Mouse (Mus musculus): ENCODE measurements around the gene Itgb6. TPM values are rescaled to one million over a fixed set of nuclear protein-coding genes. Genes with fewer than 3 reads are reported as not detected.

The Itgb6 gene
- polyA plus RNA-seq, 1 experiment from 2014 or later = not detected

DNA sequence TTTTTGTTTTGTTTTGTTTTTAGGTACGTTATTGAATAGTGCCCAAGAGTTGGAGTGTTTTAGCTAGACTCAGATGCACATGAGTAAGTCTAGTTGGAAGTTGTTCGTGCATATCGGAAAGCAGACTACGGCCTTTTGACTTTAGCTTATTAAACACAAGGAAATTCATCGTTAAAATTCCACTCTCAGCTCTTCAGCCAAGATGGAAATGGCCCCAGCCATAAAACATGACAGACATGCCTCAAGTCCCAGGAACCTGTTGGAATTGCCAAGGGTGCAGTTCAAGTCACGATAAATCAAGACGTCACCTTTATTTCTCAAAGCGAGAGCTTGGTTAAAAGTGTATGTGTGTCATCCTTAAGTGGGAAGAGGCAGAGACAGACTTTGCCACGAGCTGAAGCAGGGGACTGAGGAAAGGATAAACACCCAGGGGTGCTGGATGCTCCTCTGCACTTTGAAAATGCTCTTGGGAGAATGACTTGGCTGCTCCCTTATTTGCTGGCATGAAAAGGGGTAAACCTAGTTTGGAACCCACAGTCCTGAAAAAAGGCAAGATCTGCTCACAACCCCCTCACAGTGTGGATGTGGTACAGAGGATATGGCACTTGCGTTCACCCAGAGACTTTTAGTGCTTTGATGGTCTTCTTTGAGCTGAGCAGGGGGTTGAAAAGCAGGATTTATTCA is 6.6 kb upstream of the Itgb6 start:
- WGBS = 63% methylated on average over 10 of the region's 10 CpGs
- Histone ChIP-seq H3K4me3 (no peak overlapping the region), H3K27me3 (peaks cover 27% of the 10 kb centered on the region; the same call in 1 of the 2 replicates), H3K9me3 (replicated peaks) (no peaks in the 10 kb centered on the region), H3K36me3 (ENCODE audit: poor library complexity, severe bottlenecking) (no peaks in the 10 kb centered on the region), H3K4me1 (no peaks in the 10 kb centered on the region), H3K4me2 (no peak overlapping the region), H3K9ac (no peak overlapping the region), H3K27ac (no peak overlapping the region)
- no peak for ATAC-seq

DNA sequence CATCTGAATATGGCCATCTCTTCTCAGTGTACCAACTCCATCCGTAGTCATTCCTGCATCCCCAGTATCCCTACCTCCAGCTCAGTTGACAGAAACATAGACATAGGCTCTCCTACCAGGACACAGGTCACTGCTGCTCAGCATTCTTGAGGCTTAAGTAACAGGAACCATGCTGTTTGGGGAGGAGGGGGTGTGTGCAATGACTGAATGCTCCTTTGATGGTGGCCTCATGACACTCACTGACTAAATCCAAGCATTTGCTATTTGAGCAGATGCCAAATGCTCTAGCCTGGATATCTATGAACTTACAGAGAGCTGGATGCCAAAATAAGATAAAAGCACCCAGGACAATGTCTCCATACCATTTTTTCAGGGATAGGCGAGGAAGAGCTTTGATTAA is 2.2 kb upstream of the Itgb6 start:
- H3K27me3 ChIP-seq = peaks cover 19% of the 10 kb centered on the region
- no peak for ATAC-seq
- no peaks in the 10 kb centered on the region for H3K9me3 ChIP-seq (replicated peaks)
- WGBS = 77% methylated on average over 2 of the region's 2 CpGs
- H3K27ac ChIP-seq = no peak overlapping the region
- H3K4me3 ChIP-seq = no peak overlapping the region
- H3K9ac ChIP-seq = no peak overlapping the region
- no peaks in the 10 kb centered on the region for H3K36me3 ChIP-seq (ENCODE audit: poor library complexity, severe bottlenecking)
- peaks cover 8% of the 10 kb centered on the region; the same call in 1 of the 2 replicates for H3K4me1 ChIP-seq
- no peak overlapping the region for H3K4me2 ChIP-seq

DNA sequence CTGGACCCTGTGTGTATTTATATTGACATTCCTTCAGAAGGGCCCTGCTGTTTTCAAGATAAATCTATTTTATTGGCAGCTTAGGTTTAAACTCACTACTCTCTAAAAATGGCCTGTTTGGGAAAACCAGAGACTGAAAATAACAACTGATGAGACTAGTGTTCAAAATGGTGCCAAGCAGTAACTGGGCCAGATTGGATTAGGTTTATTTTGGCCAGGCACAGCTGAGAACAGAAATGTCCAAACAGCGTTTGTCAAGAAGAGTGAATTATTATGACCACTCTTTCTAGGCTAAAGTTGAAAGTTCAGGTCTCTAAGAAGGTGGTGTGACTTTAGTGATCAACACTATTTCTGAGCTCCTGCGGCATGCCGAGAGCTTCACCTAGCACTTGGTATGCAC is 524 bp upstream of the Itgb6 start:
- no peak overlapping the region for H3K4me2 ChIP-seq
- 95% methylated on average over 3 of the region's 3 CpGs for WGBS
- no peaks in the 10 kb centered on the region for H3K9me3 ChIP-seq (replicated peaks)
- no peak overlapping the region for H3K27ac ChIP-seq
- no peaks in the 10 kb centered on the region for H3K36me3 ChIP-seq (ENCODE audit: poor library complexity, severe bottlenecking)
- no peak overlapping the region for H3K9ac ChIP-seq
- peaks cover 8% of the 10 kb centered on the region; the same call in 1 of the 2 replicates for H3K4me1 ChIP-seq
- peaks cover 28% of the 10 kb centered on the region for H3K27me3 ChIP-seq
- no peak overlapping the region for H3K4me3 ChIP-seq
- ATAC-seq = no peak

DNA sequence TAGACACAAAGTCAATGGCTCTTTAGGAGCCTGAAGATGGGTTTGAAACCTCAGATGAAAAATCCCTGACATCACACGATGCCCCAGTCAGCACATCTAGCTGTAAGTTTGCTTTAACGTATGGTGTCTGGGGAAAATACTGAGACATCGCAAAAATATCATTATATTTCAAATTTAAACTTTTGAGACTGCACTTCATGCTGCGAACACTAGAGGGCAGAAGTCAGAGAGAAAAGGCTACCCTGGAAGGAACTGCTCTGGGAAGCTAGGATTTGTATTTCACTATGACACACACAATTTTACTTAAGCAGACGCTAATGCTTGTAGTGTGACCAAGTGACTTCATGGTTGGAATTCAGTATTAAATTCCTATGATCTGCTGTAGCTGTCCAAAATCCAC is 1.5 kb downstream of the Itgb6 start:
- Histone ChIP-seq H3K27ac (no peak overlapping the region), H3K27me3 (peaks cover 38% of the 10 kb centered on the region), H3K4me3 (no peak overlapping the region), H3K9ac (no peak overlapping the region), H3K9me3 (replicated peaks) (no peaks in the 10 kb centered on the region), H3K4me1 (peaks cover 13% of the 10 kb centered on the region), H3K4me2 (no peak overlapping the region), H3K36me3 (ENCODE audit: poor library complexity, severe bottlenecking) (no peaks in the 10 kb centered on the region)
- 27% methylated on average over 5 of the region's 5 CpGs for WGBS
- ATAC-seq = peak; percentile 44; the same call in 1 of the 2 replicates

DNA sequence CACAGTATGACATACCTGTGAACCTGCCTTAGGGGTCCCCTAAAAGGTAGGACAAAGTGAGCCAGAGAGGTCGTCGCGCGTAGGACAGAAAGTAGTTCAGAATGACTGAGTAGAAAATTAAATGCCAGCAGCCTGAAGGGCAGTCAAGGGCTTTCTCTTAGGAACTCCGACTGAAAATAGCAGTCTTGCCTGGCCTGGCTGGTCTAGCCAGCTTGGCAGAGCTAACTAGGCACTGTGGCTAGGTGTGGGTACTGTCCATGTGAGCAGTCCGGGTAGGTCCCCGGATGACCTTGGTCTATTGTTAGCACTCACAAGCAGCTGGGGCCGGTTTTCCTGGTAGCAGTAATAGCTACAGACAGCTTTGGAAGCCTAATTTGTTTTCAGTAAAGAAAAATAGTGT is 2.2 kb downstream of the Itgb6 start:
- Histone ChIP-seq H3K4me2 (no peak overlapping the region), H3K27me3 (peaks cover 39% of the 10 kb centered on the region), H3K4me3 (no peak overlapping the region), H3K9me3 (replicated peaks) (no peaks in the 10 kb centered on the region), H3K36me3 (ENCODE audit: poor library complexity, severe bottlenecking) (no peaks in the 10 kb centered on the region), H3K4me1 (peaks cover 19% of the 10 kb centered on the region), H3K9ac (no peak overlapping the region), H3K27ac (no peak overlapping the region)
- WGBS = 81% methylated on average over 8 of the region's 8 CpGs
- no peak for ATAC-seq

DNA sequence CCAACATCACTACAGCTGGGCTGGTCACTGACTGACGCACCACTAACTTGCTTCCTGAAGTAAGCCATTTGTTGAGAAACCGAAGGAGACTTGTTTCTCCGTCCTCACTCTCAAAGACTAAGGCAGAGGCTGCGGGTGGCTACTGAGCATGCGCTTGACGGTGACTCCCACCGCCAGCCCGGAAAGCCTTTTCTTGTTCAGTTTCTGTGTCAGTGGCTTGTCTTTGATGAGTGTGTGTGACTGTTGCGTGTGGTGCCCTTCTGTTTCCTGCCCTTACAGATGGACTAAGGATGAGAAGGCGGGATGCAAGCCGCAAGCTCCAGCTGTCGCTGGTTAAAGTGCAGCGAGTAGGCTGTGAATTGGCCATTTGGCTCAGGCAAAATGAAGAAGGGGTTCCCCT is 5.1 kb downstream of the Itgb6 start:
- Histone ChIP-seq H3K4me3 (no peak overlapping the region), H3K4me2 (no peak overlapping the region), H3K27me3 (peaks cover 36% of the 10 kb centered on the region), H3K9ac (no peak overlapping the region), H3K9me3 (replicated peaks) (no peaks in the 10 kb centered on the region), H3K4me1 (peaks cover 37% of the 10 kb centered on the region), H3K27ac (no peak overlapping the region), H3K36me3 (ENCODE audit: poor library complexity, severe bottlenecking) (no peaks in the 10 kb centered on the region)
- WGBS = 75% methylated on average over 13 of the region's 13 CpGs
- no peak for ATAC-seq

DNA sequence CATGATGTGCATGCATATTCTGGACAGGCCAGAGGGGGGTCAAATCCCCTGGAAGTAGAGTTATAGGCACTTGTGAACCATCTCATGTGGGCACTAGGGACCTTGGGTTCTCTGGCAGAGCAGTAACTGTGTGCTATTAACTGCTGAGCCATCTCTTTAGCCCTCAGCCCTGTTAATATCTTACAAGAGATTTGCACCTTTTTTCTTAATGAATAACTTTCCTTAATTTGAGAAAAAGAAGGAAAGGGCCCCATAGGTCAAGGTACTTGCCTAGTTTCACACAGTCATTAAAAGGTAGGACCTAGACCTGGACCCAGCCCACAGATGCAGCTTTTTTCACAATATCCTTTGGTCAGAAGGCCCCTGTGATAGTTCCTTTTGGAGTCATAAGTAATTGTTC is 5.9 kb downstream of the Itgb6 start:
- Histone ChIP-seq H3K9me3 (replicated peaks) (no peaks in the 10 kb centered on the region), H3K4me2 (no peak overlapping the region)

DNA sequence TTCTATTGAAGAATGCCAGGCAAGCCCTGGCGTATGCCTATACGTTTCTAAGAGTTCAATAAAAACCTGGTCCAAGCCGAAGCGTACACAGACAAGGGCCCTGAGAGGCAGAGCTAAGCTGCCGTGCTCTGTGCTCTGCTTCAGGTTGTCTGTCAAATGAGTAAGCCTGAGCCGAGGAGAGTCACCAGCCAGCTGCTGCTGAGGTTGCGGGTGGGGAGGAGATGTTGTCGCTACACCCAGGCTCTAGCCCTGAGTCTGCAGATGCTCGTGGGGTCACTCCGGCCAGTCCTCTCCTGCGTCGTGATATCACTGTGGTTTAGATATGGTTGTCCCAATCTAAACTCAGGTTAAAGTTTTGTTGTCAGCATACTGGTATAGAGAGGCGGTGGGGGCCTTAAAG is 6.7 kb downstream of the Itgb6 start:
- 73% methylated on average over 13 of the region's 13 CpGs for WGBS
- H3K36me3 ChIP-seq (ENCODE audit: poor library complexity, severe bottlenecking) = no peaks in the 10 kb centered on the region
- no peak overlapping the region for H3K4me2 ChIP-seq
- H3K27me3 ChIP-seq = peaks cover 48% of the 10 kb centered on the region
- no peak overlapping the region for H3K27ac ChIP-seq
- no peak overlapping the region for H3K9ac ChIP-seq
- ATAC-seq = no peak
- no peak overlapping the region for H3K4me3 ChIP-seq
- peaks cover 33% of the 10 kb centered on the region for H3K4me1 ChIP-seq
- H3K9me3 ChIP-seq (replicated peaks) = no peaks in the 10 kb centered on the region

More for the DNA sequence above, 5.9 kb downstream of the Itgb6 start:
- Histone ChIP-seq H3K9ac (no peak overlapping the region), H3K36me3 (ENCODE audit: poor library complexity, severe bottlenecking) (no peaks in the 10 kb centered on the region), H3K4me1 (peaks cover 33% of the 10 kb centered on the region), H3K27me3 (peaks cover 42% of the 10 kb centered on the region), H3K4me3 (no peak overlapping the region), H3K27ac (no peak overlapping the region)
- ATAC-seq = no peak

DNA sequence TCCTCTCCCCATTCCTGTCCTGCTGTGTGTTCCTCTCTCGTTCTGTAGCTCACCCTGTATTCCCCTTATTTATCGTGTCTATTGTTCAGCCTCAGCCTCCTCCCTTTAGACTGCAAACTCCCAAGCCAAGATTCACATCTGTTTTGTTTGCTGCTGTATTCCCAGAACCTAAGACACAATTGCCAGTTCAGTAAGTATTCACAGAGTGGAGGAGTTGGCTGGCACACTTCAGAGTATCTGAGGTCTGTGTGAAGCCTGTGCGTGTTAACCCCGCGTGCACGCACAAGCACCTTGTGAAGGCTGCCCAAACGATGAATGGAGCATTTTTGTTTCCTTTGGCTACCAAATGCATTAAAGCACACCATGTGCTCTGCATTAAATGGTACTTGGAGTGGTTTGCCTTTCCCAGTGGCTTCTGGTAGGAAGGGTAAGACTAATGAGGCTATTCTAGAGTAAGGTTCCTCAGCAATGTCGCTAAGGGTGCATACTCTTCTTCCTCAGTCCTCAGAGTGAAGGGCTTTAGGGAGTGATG is 7.4 kb downstream of the Itgb6 start:
- Histone ChIP-seq H3K27ac (peak overlapping the region; percentile 35; the same call in 1 of the 2 replicates), H3K36me3 (ENCODE audit: poor library complexity, severe bottlenecking) (no peaks in the 10 kb centered on the region), H3K27me3 (peaks cover 44% of the 10 kb centered on the region), H3K4me1 (peaks cover 33% of the 10 kb centered on the region), H3K9me3 (replicated peaks) (no peaks in the 10 kb centered on the region), H3K4me2 (peak overlapping the region; percentile 33; the same call in 1 of the 2 replicates), H3K4me3 (no peak overlapping the region), H3K9ac (no peak overlapping the region)
- 31% methylated on average over 8 of the region's 8 CpGs for WGBS
- ATAC-seq = 0 out of 2 replicates have a peak, but pooled peaks have one; percentile 19

DNA sequence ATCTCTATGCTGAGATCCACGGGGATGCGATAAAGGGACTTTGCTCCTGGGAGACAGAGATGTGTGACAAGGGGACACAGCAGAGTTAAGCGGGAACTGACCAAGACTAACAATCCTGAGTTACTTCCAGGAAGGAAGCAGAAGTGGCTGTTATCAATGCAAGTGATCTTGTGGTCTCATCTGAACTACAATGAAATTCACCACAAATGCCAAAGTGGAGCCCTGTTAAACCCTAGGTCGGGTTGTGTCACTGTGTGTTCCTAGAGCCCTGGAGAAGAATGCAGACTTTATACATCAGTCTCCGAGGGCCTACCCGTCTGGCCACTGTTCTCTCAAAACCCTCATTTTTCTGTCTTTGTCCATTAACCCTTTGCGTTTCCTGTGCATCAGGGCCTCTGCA is 8.0 kb downstream of the Itgb6 start:
- 26% methylated on average over 7 of the region's 7 CpGs for WGBS
- Histone ChIP-seq H3K27me3 (peaks cover 41% of the 10 kb centered on the region), H3K9ac (no peak overlapping the region), H3K9me3 (replicated peaks) (no peaks in the 10 kb centered on the region), H3K4me1 (peaks cover 33% of the 10 kb centered on the region), H3K4me2 (peak overlapping the region; percentile 33), H3K27ac (peak overlapping the region; percentile 35; the same call in 1 of the 2 replicates), H3K36me3 (ENCODE audit: poor library complexity, severe bottlenecking) (no peaks in the 10 kb centered on the region), H3K4me3 (no peak overlapping the region)
- peak; percentile 16; the same call in 1 of the 2 replicates for ATAC-seq

DNA sequence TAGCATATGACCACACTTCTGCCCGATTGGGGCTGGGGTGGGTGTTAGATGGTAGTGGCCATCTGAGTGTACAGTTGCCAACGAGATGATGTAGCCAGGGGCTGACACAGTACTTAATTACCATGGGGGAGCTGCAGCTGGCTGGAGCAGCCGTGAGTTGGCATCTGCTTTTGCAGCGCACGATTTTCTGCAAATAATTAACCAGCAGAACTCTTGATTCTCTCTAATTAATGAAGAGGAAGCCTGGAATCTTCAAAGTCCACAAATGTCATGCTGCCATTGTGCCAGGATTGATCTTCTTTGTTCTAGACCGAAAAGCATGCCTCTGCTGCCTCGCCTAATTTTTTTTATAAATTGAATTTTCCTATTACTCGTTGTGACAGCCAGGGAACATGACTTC is 8.6 kb downstream of the Itgb6 start:
- H3K9ac ChIP-seq = no peak overlapping the region
- no peak overlapping the region for H3K4me3 ChIP-seq
- no peaks in the 10 kb centered on the region for H3K9me3 ChIP-seq (replicated peaks)
- peak overlapping the region; percentile 35; the same call in 1 of the 2 replicates for H3K27ac ChIP-seq
- ATAC-seq = peak; percentile 77
- H3K4me2 ChIP-seq = peak overlapping the region; percentile 33
- no peaks in the 10 kb centered on the region for H3K36me3 ChIP-seq (ENCODE audit: poor library complexity, severe bottlenecking)
- 11% methylated on average over 8 of the region's 8 CpGs for WGBS
- H3K4me1 ChIP-seq = peaks cover 33% of the 10 kb centered on the region
- peaks cover 35% of the 10 kb centered on the region for H3K27me3 ChIP-seq

DNA sequence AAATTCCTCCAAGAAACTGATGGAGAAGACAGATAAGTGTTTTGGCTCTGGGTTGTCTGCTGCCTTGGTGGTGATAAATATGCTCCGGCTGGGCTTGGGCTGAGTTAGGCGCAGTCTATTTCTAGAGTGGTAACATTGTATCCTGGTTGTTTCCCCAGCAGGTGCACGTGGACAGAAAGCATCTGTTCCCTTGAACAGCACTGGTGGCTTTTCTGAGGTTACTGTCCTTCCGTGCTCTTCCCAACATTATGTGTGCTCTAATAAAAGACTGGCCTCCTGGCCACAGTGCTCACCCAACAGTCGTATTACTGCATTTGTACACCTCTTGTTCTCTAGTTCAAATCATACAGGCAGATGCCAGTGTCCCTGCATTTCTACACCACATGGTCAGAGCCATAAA is 9.6 kb downstream of the Itgb6 start:
- H3K9me3 ChIP-seq (replicated peaks) = no peaks in the 10 kb centered on the region
- no peak overlapping the region for H3K27ac ChIP-seq
- no peak overlapping the region for H3K9ac ChIP-seq
- no peak for ATAC-seq
- no peaks in the 10 kb centered on the region for H3K36me3 ChIP-seq (ENCODE audit: poor library complexity, severe bottlenecking)
- no peak overlapping the region for H3K4me3 ChIP-seq
- peaks cover 33% of the 10 kb centered on the region for H3K4me1 ChIP-seq
- H3K4me2 ChIP-seq = no peak overlapping the region
- peaks cover 26% of the 10 kb centered on the region for H3K27me3 ChIP-seq
- 76% methylated on average over 5 of the region's 5 CpGs for WGBS

DNA sequence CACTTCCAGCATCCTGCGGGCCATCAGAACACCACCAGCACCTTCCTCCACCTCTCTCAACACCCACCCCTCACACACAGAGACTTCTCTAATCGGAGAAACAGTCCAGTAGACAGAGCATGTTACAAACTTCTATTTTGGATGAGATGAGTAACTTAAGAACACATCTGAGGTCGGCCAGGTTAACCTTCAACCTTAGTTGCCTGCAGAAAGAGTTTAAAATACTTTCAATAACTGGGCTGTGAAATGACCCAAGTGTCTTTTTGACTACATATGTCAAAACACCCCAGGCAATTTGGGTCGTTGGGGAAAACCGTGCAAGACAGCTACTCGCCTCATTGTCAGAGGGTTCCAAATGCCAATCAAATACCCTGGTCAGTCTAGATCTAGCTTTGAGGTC is 10.0 kb downstream of the Itgb6 start:
- Histone ChIP-seq H3K9me3 (replicated peaks) (no peaks in the 10 kb centered on the region), H3K4me2 (no peak overlapping the region), H3K27me3 (peaks cover 23% of the 10 kb centered on the region), H3K36me3 (ENCODE audit: poor library complexity, severe bottlenecking) (no peaks in the 10 kb centered on the region), H3K9ac (no peak overlapping the region), H3K4me3 (no peak overlapping the region), H3K27ac (no peak overlapping the region), H3K4me1 (peaks cover 31% of the 10 kb centered on the region)
- no peak for ATAC-seq
- 71% methylated on average over 6 of the region's 6 CpGs for WGBS

Data from forebrain, embryonic 13.5 days (tissue).